Mouse (Mus musculus) urinary bladder, adult 18-20 months (tissue): ENCODE results near the gene Tmem243.
"Not testable (repeated sequence)": the region's sequence is repeated elsewhere in the genome, so short reads cannot be mapped to it uniquely, and the experiment has no call there.

ENCODE experiments used
- DNase-seq, 2 experiments: peaks; one replicate each; pipeline ENCODE4 v3.0.0; 2022; ENCODE audit warnings: low spot score in 2 of 2, mixed read lengths in 2 of 2

The Tmem243 gene

GRCm38 (mm10) chr5:9106806-9107205 lies 6.3 kb downstream of the Tmem243 start:
- DNase-seq = no peak

DNA sequence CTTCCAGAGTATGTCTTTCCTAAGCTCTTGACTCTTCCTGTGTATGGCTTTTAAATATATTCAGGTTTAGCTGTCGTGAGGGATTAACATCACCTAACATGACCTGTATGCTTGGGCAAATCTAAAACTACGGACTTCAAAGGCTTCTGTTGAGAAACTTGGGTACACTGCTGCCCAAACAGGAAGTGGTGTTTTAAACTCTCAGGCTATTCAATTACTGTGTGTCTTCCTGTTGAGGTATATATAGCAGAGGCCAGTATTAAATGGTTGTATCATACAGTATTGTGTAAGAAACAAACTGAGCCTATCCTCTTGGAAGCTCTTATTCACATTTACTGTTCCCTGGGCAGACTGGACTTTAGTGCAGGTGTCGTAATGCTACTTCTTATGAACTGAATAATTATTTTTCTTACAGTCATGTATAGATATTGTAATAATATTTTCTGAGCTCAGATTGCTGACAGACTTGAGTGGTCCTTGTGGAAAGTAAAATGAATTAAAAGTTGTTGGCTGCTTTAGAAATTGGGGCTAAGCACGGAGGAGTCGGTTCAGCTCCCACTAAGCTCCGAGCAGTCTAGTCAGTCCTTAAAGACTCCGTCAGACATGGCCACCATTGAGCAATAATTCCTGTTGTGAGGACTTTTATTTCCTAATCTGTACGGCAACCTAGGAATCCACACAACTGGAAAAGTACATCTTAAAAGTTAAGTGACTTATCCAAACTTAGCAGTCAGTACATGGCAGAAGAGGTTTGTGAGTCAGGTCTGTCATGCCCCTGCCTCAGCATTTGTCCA lies 7.0 kb downstream of the Tmem243 start:
- no peak for DNase-seq

GRCm38 (mm10) chr5:9108490-9108889 lies 8.0 kb downstream of the Tmem243 start:
- DNase-seq = no peak

GRCm38 (mm10) chr5:9109582-9109981 lies 9.1 kb downstream of the Tmem243 start:
- DNase-seq = no peak

DNA sequence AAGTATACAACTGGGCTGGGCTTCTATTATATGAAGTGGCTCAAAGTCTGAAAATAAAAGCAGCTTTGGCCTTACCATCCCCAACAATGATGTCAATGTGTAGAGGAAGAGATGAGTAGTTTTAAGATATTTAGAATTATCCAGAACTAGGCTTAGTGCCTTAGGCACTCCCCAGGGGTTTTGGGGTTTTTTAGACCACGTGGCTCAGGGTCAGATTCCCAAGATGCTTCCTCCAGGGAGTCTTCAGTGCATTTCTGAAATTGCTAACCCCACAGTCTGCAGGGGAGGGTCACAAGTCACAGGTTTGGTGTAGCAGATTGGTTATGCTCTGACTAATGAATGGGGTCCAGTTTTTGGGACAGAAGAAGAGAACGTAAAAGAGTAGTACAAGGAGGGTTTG lies 10.8 kb downstream of the Tmem243 start:
- no peak for DNase-seq

GRCm38 (mm10) chr5:9111759-9112158 lies 11.3 kb downstream of the Tmem243 start:
- DNase-seq = peak; percentile 11 to 22

DNA sequence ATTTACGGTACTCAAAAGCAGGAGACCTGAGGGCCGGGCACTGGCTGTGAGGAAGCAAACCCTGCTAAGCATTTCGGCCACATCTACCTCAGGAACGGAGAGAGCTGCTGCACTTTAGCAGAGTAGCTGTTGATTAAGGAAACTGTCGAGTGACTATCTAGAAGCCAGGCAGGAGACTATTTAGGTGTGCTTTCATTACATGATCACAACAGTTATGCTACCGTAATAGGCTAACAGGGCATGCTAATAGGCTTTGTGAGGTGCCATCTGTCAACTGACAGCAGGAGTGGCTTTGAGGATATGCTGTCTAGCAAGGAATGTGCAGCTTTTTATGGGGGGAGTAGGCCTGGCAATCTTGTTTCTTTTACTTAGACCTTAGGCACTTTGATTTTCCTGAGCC lies 13.7 kb downstream of the Tmem243 start:
- no peak for DNase-seq

GRCm38 (mm10) chr5:9124134-9124533 lies 23.7 kb downstream of the Tmem243 start:
- no peak for DNase-seq

- no peak for DNase-seq
Observed at GRCm38 (mm10) chr5:9128566-9128965, 28.1 kb downstream of the Tmem243 start.

DNA sequence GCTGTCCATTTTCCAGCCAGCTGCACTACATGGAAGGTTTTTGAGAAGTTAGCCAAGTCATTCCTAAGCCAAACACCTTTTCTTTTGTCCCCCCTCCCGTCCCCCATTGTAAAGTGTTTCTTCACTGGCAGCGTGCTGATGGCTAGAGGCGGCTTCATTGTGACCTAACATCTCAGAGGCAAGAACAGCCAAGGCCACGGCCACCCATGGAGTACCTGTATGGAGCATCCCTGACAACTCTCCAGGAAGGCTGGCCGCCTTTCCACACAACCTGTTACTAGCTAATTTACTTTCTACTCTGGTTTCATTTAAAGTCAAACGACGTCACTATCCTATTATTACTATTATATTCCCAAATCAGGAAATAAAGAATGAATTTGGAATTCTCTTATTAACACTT lies 31.3 kb downstream of the Tmem243 start:
- DNase-seq = no peak

- DNase-seq = no peak
Observed at GRCm38 (mm10) chr5:9135588-9135987, 35.1 kb downstream of the Tmem243 start.

- no peak for DNase-seq
Observed at GRCm38 (mm10) chr5:9140724-9141123, 40.3 kb downstream of the Tmem243 start.

DNA sequence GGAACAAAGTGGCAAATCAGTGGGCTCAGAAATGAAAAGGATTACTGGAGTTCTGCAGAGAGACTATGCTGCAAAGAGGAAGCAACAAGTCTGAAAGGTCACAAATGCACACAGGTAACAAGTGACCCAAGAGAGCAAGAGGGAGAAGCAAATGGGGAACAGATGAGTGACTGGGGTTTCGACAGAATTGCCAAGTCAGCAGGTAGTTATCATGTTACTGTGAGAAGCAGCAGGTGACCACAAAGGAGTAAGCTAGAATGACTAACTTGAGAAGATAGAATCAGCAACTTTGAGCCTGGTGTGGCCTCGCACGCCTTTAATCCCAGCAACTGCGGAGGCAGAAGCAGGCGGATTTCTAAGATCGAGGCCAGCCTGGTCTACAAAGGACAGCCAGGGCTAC lies 41.9 kb downstream of the Tmem243 start:
- no peak for DNase-seq

DNA sequence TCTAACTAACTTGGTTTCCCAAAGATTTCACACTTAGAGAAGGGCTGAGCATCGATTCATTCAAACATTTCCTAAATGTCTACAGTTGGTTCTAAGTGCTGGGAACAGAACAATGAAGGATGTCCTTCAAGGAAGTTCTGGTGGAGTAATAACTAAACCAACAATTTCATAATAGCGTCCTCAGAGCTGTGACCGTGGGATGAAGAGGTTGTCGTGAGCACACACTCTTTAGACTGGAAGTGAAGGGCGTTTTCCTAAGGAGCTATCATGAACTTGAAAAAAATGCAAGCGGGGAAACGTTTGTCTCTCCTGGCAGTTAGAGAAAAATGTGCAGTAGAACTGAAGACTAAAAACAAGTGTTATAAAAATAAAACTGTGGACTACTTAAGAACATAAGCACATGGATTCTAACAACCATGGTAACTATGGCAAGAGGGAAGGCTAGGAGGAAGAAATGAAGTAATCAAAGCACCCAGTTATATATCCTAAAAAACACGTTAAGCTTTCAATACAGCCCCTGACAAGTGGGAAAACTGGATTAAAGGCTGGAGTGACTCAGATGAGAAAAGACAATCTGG lies 48.9 kb downstream of the Tmem243 start:
- no peak for DNase-seq

GRCm38 (mm10) chr5:9156746-9157145 lies 56.3 kb downstream of the Tmem243 start:
- no peak for DNase-seq

GRCm38 (mm10) chr5:9157336-9157735 lies 56.9 kb downstream of the Tmem243 start:
- no peak for DNase-seq

DNA sequence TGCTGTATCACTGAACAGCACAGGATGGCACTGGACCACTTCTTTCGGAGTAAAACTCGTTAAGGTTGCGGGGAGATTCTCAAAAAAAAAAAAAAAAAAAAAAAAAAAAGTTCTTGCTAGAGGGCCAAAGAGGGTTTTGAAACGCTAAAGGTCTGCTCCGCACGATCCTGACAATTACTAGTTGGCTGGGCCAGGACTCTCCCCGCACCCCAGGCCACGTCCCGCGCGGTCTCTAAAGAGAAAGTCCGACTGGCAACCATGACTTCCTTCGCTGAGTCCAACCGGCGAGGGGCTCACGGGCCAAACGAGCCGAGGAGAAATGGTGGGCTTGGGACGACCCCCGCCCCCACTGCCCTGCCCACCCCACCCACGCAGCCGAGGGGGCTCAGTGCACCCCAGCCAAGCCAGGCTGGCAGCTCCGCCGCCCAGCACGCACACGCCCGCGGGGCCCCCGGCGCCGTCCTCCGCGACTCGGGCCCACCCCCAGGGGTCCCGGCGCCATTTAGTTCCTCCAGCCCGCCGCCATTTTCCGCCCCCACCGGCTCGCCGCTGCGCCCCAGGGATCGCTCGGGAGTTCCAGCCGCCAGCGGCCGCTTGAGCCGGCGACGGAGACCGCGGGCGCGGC lies 60.5 kb downstream of the Tmem243 start:
- peak in 1 of 2 experiments; percentile 5 for DNase-seq

- DNase-seq = peak; percentile 78 to 88
Observed at GRCm38 (mm10) chr5:9161456-9162041, 61.1 kb downstream of the Tmem243 start, which contains the start of gene Dmtf1. Dmtf1 (minus strand) TSS chr5:9161776.

DNA sequence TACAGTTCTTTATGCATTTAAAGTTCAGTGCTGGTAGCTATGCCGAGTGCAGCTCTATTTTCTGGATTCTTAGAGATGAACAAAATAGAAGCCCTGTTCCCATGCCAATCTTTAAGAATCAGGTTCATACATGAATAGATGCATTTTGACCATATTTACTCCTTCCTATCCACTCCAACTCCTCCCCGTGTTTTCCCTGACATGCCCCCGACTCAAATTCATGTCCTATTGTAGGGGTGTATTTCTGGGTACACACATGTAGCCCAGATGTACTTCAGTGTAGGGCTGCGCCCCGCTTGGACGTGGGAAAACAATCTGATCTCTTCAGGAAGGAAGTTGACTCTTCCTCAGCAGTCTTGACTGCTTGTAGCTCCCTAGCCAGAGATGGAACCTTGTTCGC lies 61.6 kb downstream of the Tmem243 start:
- peak in 1 of 2 experiments; percentile 6 for DNase-seq

- DNase-seq = no peak
Observed at GRCm38 (mm10) chr5:9163411-9163810, 62.9 kb downstream of the Tmem243 start.

GRCm38 (mm10) chr5:9165151-9165550 lies 64.7 kb downstream of the Tmem243 start:
- DNase-seq = not testable (repeated sequence)

GRCm38 (mm10) chr5:9166366-9166765 lies 65.9 kb downstream of the Tmem243 start:
- no peak for DNase-seq
